Mouse (Mus musculus) lung, postnatal 0 days (tissue): ENCODE data around the gene Gpr182. TPM values are rescaled to one million over a fixed set of nuclear protein-coding genes. Genes with fewer than 3 reads are reported as not detected.

ENCODE experiments used
- ATAC-seq: fragments of 200-750 bp; cut with Nextera tagmentation; 2 replicates; pipeline ENCODE4 v1.8.0; 2017; ENCODE audit warnings: moderate library complexity
- DNase-seq: peaks from one replicate; pipeline ENCODE4 v3.0.0-alpha.2; 2016; ENCODE audit warnings: low spot score
- H3K27ac ChIP-seq: fragments of 300-500 bp; sonication (generic); 2 replicates; pipeline ENCODE4 v1.5.1; 2014; ENCODE audit warnings: antibody characterized with exemption, mild to moderate bottlenecking, low read length, mixed read lengths
- H3K27me3 ChIP-seq: fragments of 300-500 bp; sonication (generic); replicated peaks from 2 replicates; pipeline ENCODE4 v1.6.1; 2014; ENCODE audit warnings: low read length, mixed read lengths; ENCODE audit not compliant: insufficient read depth
- H3K36me3 ChIP-seq: fragments of 300-500 bp; sonication (generic); 2 replicates; pipeline ENCODE4 v1.6.1; 2014; ENCODE audit warnings: low read length, mixed read lengths; ENCODE audit not compliant: insufficient read depth
- H3K4me1 ChIP-seq: fragments of 300-500 bp; sonication (generic); 2 replicates; pipeline ENCODE4 v1.6.1; 2014; ENCODE audit warnings: antibody characterized with exemption, low read depth, low read length, mixed read lengths; ENCODE audit not compliant: insufficient read depth
- H3K4me2 ChIP-seq: fragments of 300-500 bp; sonication (generic); replicated peaks from 2 replicates; pipeline ENCODE4 v1.6.1; 2014; ENCODE audit warnings: low read depth, mild to moderate bottlenecking, low read length, moderate library complexity, mixed read lengths
- H3K4me3 ChIP-seq: fragments of 300-500 bp; sonication (generic); 2 replicates; pipeline ENCODE4 v1.5.1; 2014; ENCODE audit warnings: low read depth, low read length
- H3K9ac ChIP-seq: fragments of 300-500 bp; sonication (generic); replicated peaks from 2 replicates; pipeline ENCODE4 v1.6.1; 2014; ENCODE audit warnings: low read depth, mild to moderate bottlenecking
- H3K9me3 ChIP-seq: fragments of 300-500 bp; sonication (generic); 2 replicates; pipeline ENCODE4 v1.6.1; 2016; ENCODE audit warnings: low read length, mixed read lengths
- CTCF ChIP-seq: IDR thresholded peaks from 2 replicates; pipeline ENCODE4 v1.5.1; 2016; ENCODE audit warnings: antibody characterized with exemption, mild to moderate bottlenecking
- EP300 ChIP-seq: IDR thresholded peaks from 2 replicates; pipeline ENCODE4 v1.6.1; 2016; ENCODE audit warnings: antibody characterized with exemption, mild to moderate bottlenecking, control low read depth
- WGBS: fragments of 180-500 bp; shearing (Covaris S2); extraction: QIAGEN DNeasy Blood & Tissue Kit; methylation state at CpG from one replicate; pipeline ENCODE4 v1.1.7; 2014; 5-methylcytosine and 5-hydroxymethylcytosine counted together
- polyA plus RNA-seq: library from polyadenylated mRNA; unstranded; fragments of >200 nt; fragmentation: Nextera tagmentation; extraction: Ambion mirVana; gene quantifications from 2 replicates; pipeline ENCODE4 v1.2.1, GENCODE M21; 2015

Gpr182 gene
- polyA plus RNA-seq, 1 experiment from 2014 or later, result 23.2 TPM

DNA sequence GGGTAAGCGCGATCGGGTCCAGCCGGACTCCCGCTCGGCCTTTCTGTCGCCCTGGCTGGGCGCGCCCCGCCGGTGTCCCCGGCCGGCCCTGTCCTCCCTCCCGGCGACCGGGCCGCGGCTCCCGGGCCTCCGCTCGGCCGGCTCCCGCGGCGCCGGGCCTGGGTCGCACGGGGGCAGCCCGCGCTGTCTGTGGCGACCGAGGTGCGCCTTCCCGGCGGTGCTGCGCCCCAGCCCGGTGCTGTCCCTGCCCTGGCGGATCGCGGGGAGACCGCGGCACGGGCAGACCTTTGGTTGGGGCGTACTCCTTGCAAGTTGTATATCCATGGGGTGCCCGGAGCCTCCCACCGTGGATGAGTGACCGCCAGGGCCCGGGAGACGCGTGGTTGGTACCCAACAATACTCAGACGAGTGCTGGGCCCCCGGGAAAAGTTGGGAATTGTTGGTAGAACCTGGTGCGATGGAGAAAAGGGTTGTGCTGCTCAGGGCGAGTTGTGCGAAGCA is 11.8 kb downstream of the Gpr182 start:
- Histone ChIP-seq H3K36me3 (peaks cover 27% of the 10 kb centered on the region; the same call in 1 of the 2 replicates), H3K4me3 (peak overlapping the region; percentile 90), H3K9ac (peak overlapping the region; percentile 96), H3K9me3 (no peaks in the 10 kb centered on the region), H3K4me2 (peak overlapping the region; percentile 68), H3K4me1 (peaks cover 18% of the 10 kb centered on the region; the same call in 1 of the 2 replicates), H3K27me3 (no peaks in the 10 kb centered on the region), H3K27ac (peak overlapping the region; percentile 83)
- DNase-seq (peak; percentile 44), ATAC-seq (peak; percentile 56)
- WGBS, result under 1% methylated on average over 39 of the region's 55 CpGs
- no peak for TF ChIP-seq EP300
- TF ChIP-seq CTCF, result no peak

GRCm38 (mm10) chr10:127739083-127739660 is 12.4 kb downstream of the Gpr182 start, which contains the start of gene Zbtb39:
Zbtb39 (plus strand) TSS chr10:127739538.
- WGBS, result 2% methylated on average over 12 of the region's 61 CpGs
- peak; percentile 91 for ATAC-seq
- peaks cover 18% of the 10 kb centered on the region; the same call in 1 of the 2 replicates for H3K4me1 ChIP-seq
- H3K9ac ChIP-seq, result peak within 1 kb of the TSS; percentile 96
- peak within 1 kb of the TSS; percentile 83 for H3K27ac ChIP-seq
- H3K27me3 ChIP-seq, result no peaks in the 10 kb centered on the region
- H3K36me3 ChIP-seq, result peaks cover 24% of the 10 kb centered on the region; the same call in 1 of the 2 replicates
- peak; percentile 85 for DNase-seq
- peak within 1 kb of the TSS; percentile 90 for H3K4me3 ChIP-seq
- peak within 1 kb of the TSS; percentile 68 for H3K4me2 ChIP-seq
- TF ChIP-seq CTCF (peak; percentile 64), EP300 (no peak)
- H3K9me3 ChIP-seq, result no peaks in the 10 kb centered on the region

DNA sequence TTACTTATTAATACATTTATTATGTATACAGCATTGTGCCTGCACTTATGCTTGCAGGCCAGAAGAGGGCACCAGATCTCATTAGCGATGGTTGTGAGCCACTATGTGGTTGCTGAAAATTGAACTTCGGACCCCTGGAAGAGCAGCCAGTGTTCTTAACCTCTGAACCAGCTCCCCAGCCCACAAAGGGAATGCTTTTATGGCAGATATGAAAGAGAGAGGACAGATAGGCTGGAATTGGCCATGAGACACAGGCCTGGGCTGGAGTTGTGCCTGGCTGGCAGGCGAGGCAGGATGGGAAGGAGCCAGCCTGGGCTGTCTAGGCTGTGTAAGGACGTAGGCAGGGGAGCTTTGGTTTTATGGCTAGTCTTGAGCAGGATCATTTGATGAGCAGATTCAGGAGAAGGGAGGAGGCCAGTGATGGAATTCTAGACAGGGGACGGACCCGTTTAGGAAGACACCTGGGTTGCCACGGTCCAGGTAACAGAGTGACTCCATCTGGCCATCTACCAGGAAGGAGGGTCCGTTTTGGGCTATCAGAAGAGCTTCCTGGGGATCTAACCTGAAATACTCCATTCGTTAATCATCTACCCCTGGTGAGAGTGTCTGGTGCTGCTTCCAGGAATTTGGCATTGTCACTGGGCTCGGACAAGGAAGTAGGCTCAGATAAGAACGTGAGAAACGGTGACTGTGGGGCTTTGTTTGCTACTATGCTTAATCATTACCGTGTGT is 13.2 kb downstream of the Gpr182 start:
- H3K9me3 ChIP-seq, result no peaks in the 10 kb centered on the region
- TF ChIP-seq CTCF (peak; percentile 80), EP300 (no peak)
- H3K9ac ChIP-seq, result no peak overlapping the region
- WGBS, result 31% methylated on average over 13 of the region's 13 CpGs
- H3K4me2 ChIP-seq, result peak overlapping the region; percentile 68; the same call in 1 of the 2 replicates
- no peak overlapping the region for H3K4me3 ChIP-seq
- no peak overlapping the region for H3K27ac ChIP-seq
- peaks cover 16% of the 10 kb centered on the region; the same call in 1 of the 2 replicates for H3K36me3 ChIP-seq
- peak; percentile 42 for DNase-seq
- peaks cover 18% of the 10 kb centered on the region; the same call in 1 of the 2 replicates for H3K4me1 ChIP-seq
- no peaks in the 10 kb centered on the region for H3K27me3 ChIP-seq
- no peak for ATAC-seq

GRCm38 (mm10) chr10:127737552-127737951 is 14.0 kb downstream of the Gpr182 start:
- no peaks in the 10 kb centered on the region for H3K27me3 ChIP-seq
- ATAC-seq, result no peak
- DNase-seq, result no peak
- 20% methylated on average over 2 of the region's 2 CpGs for WGBS
- no peaks in the 10 kb centered on the region for H3K9me3 ChIP-seq
- no peak overlapping the region for H3K4me3 ChIP-seq
- H3K4me2 ChIP-seq, result no peak overlapping the region
- H3K4me1 ChIP-seq, result peaks cover 18% of the 10 kb centered on the region; the same call in 1 of the 2 replicates
- no peak overlapping the region for H3K9ac ChIP-seq
- no peak overlapping the region; the same call in 1 of the 2 replicates for H3K27ac ChIP-seq
- peaks cover 9% of the 10 kb centered on the region; the same call in 1 of the 2 replicates for H3K36me3 ChIP-seq
- TF ChIP-seq CTCF (no peak), EP300 (no peak)

DNA sequence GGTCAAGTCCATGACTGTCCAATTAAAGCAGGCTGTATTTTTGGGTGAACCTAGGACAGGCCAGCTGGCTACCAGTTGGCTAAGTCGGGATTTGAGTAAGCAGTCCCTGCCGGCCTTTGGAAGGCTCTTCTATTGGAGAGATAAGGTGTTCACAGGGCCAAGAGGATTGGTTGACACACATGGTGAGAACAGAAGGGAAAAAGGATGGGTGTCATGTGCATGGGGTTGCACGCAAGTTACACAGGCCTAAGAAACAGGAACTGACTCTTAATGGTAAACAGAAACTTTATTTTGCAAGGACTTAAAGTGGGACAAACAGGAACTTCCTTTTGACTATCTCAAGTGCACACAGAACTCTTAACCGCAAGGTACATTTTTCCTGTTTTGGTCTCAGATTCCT is 14.6 kb downstream of the Gpr182 start:
- no peaks in the 10 kb centered on the region for H3K9me3 ChIP-seq
- 33% methylated on average over 4 of the region's 4 CpGs for WGBS
- H3K27me3 ChIP-seq, result no peaks in the 10 kb centered on the region
- H3K4me1 ChIP-seq, result peaks cover 18% of the 10 kb centered on the region; the same call in 1 of the 2 replicates
- ATAC-seq (peak; percentile 11; the same call in 1 of the 2 replicates), DNase-seq (peak; percentile 65)
- peak overlapping the region; percentile 51 for H3K27ac ChIP-seq
- peaks cover 3% of the 10 kb centered on the region; the same call in 1 of the 2 replicates for H3K36me3 ChIP-seq
- H3K4me3 ChIP-seq, result no peak overlapping the region
- TF ChIP-seq EP300 (peak; percentile 43; the same call in 1 of the 2 replicates), CTCF (no peak)
- no peak overlapping the region for H3K4me2 ChIP-seq
- no peak overlapping the region for H3K9ac ChIP-seq

DNA sequence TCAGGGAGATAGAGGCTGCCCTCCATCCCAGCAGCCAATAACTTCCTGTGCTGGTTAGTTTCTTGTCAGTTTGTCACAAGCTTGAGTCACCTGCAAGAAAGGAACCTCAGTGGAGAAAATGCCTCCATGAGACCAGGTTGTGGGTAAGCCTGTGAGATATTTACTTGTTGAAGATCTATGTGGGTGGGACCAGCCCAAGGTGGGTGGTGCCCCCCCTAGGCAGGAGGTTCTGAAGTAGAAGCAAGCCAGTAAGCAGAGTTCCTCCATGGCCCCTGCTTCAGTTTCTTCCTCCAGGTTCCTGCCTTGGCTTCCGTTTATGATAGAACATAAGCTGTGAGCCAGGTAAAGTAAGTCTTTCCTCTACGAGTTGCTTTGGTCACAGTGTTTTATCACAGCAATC is 15.3 kb downstream of the Gpr182 start:
- DNase-seq (no peak), ATAC-seq (no peak)
- no peak for TF ChIP-seq CTCF
- TF ChIP-seq EP300, result no peak
- Histone ChIP-seq H3K4me1 (peaks cover 18% of the 10 kb centered on the region; the same call in 1 of the 2 replicates), H3K27me3 (no peaks in the 10 kb centered on the region), H3K27ac (no peak overlapping the region), H3K9me3 (no peaks in the 10 kb centered on the region), H3K36me3 (no peaks in the 10 kb centered on the region), H3K4me3 (no peak overlapping the region), H3K4me2 (no peak overlapping the region), H3K9ac (no peak overlapping the region)
- 51% methylated on average over 2 of the region's 2 CpGs for WGBS
